Mouse (Mus musculus) ES-E14 (cell line): ENCODE results near the gene Sarnp. TPM values are rescaled to one million over a fixed set of nuclear protein-coding genes. Genes with fewer than 3 reads are reported as not detected.

Experiments used
- DNase-seq: peaks from one replicate; pipeline ENCODE4 v3.0.0-alpha.2; 2013; ENCODE audit warnings: low read depth, low spot score
- H3K27ac ChIP-seq: 2 replicates; pipeline ENCODE4 v1.5.1; 2012; ENCODE audit warnings: low read depth, mild to moderate bottlenecking, low read length, moderate library complexity, mixed read lengths; ENCODE audit not compliant: poor library complexity, insufficient read depth, severe bottlenecking
- H3K36me3 ChIP-seq: 2 replicates; pipeline ENCODE4 v1.6.1; 2012; ENCODE audit warnings: mild to moderate bottlenecking, low read length, moderate library complexity, mixed read lengths; ENCODE audit not compliant: control insufficient read depth, poor library complexity, insufficient read depth, severe bottlenecking
- H3K4me1 ChIP-seq, 2 experiments: fragments of 150-350 bp in 1 of 2; sonication (generic) in 1 of 2; 2 replicates each; pipeline ENCODE4 v1.6.1; 2012; ENCODE audit warnings: low read length in 2 of 2, mild to moderate bottlenecking in 1 of 2, mixed read lengths in 1 of 2; ENCODE audit not compliant: control insufficient read depth in 2 of 2, insufficient read depth in 2 of 2, poor library complexity in 1 of 2
- H3K4me3 ChIP-seq, 2 experiments: fragments of 150-350 bp in 1 of 2; sonication (generic) in 1 of 2; 2 replicates each; pipeline ENCODE4 v1.5.1; 2012; ENCODE audit warnings: low read length in 2 of 2, low read depth in 1 of 2, mild to moderate bottlenecking in 1 of 2, mixed read lengths in 1 of 2; ENCODE audit not compliant: insufficient read depth in 1 of 2, poor library complexity in 1 of 2, severe bottlenecking in 1 of 2
- H3K9ac ChIP-seq: 2 replicates; pipeline ENCODE4 v1.6.1; 2012; ENCODE audit warnings: low read depth, mild to moderate bottlenecking, low read length, mixed read lengths; ENCODE audit not compliant: poor library complexity, insufficient read depth, severe bottlenecking
- H3K9me3 ChIP-seq: fragments of 150-350 bp; sonication (generic); 2 replicates; pipeline ENCODE4 v1.6.1; 2012; ENCODE audit warnings: low read depth, mild to moderate bottlenecking, low read length; ENCODE audit not compliant: control insufficient read depth, insufficient read depth
- CHD2 ChIP-seq: IDR thresholded peaks from 2 replicates; pipeline ENCODE4 v1.6.1; 2014; ENCODE audit warnings: mild to moderate bottlenecking, low read depth, low read length, inconsistent platforms
- HCFC1 ChIP-seq: IDR thresholded peaks from 2 replicates; pipeline ENCODE4 v1.6.1; 2012; ENCODE audit warnings: low read length, inconsistent platforms, borderline replicate concordance; ENCODE audit not compliant: insufficient read depth
- MAFK ChIP-seq: IDR thresholded peaks from 2 replicates; pipeline ENCODE4 v1.6.1; 2014; ENCODE audit warnings: mild to moderate bottlenecking, low read depth, low read length, inconsistent platforms; ENCODE audit not compliant: insufficient read depth
- ZC3H11A ChIP-seq: IDR thresholded peaks from 2 replicates; pipeline ENCODE4 v1.6.1; 2012; ENCODE audit warnings: low read depth, mild to moderate bottlenecking, inconsistent platforms, low read length, borderline replicate concordance
- ZNF384 ChIP-seq: IDR thresholded peaks from 2 replicates; pipeline ENCODE4 v1.6.1; 2012; ENCODE audit warnings: low read depth, low read length, inconsistent platforms
- in situ Hi-C, 2 experiments: fragments of 600-800 bp; cut with MboI; formaldehyde crosslinking; loops; one replicate each; pipeline ENCODE4 v1.15.1; 2025; ENCODE audit warnings: low sequenced_read_pairs in 2 of 2, inconsistent platforms in 1 of 2; ENCODE audit not compliant: unreplicated experiment in 2 of 2
- total RNA-seq: library from RNA; depleted of rRNA; stranded (reverse); fragments of 300-350 nt; gene quantifications from 2 replicates; pipeline ENCODE4 v1.2.3, GENCODE M21; 2012; rRNA removed

The Sarnp gene
- total RNA-seq: 70.1 and 101 TPM in 2 replicates

- Histone ChIP-seq H3K4me3 (no peak within 1 kb of the TSS), H3K9me3 (no peaks in the 10 kb centered on the region), H3K4me1 (peaks cover 2% of the 10 kb centered on the region in 2 experiments; a peak in 2 of 4 replicates), H3K36me3 (peaks cover 16% of the 10 kb centered on the region), H3K9ac (no peak within 1 kb of the TSS), H3K27ac (no peak within 1 kb of the TSS)
- TF ChIP-seq ZNF384: no peak
- no peak for TF ChIP-seq CHD2
- no peak for TF ChIP-seq HCFC1
- TF ChIP-seq ZC3H11A: no peak
- TF ChIP-seq MAFK: no peak
- in situ Hi-C loops: no loop called here
- no peak for DNase-seq
Observed at GRCm38 (mm10) chr10:128817033-128817432, at the start of gene Sarnp. Sarnp (plus strand) TSS chr10:128817333.

DNA sequence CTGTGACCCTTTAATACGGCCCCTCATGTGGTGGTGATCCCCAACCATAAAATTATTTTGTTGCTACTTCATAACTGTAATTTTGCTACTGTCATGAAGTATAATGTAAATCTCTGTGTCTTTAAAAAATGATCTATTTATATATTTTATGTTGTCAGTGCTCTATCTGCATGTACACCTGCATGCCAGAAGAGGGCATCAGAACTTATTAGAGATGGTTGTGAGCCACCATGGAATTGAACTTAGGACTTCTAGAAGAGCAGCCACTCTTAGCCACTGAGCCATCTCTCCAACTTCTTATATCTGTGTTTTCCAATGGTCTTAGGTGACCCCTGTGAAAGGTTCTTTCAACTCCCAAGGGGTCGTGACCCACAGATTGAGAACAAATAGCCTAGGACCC is 44.2 kb upstream of the Sarnp start:
- Histone ChIP-seq H3K4me1 (no peaks in the 10 kb centered on the region), H3K27ac (no peak overlapping the region), H3K36me3 (no peaks in the 10 kb centered on the region), H3K9ac (no peak overlapping the region), H3K4me3 (no peak overlapping the region), H3K9me3 (no peaks in the 10 kb centered on the region)
- TF ChIP-seq CHD2 (no peak), ZC3H11A (no peak), HCFC1 (no peak), MAFK (no peak), ZNF384 (no peak)
- DNase-seq: no peak
- in situ Hi-C loops: no loop called here

- Histone ChIP-seq H3K4me1 (no peaks in the 10 kb centered on the region), H3K9me3 (no peaks in the 10 kb centered on the region), H3K9ac (no peak overlapping the region), H3K27ac (no peak overlapping the region), H3K36me3 (no peaks in the 10 kb centered on the region), H3K4me3 (no peak overlapping the region)
- peak; percentile 20 for DNase-seq
- TF ChIP-seq ZNF384 (no peak), MAFK (no peak), CHD2 (no peak), ZC3H11A (no peak), HCFC1 (no peak)
- in situ Hi-C loops: no loop called here
Observed at GRCm38 (mm10) chr10:128773685-128774084, 43.4 kb upstream of the Sarnp start.

- no peak overlapping the region for H3K27ac ChIP-seq
- H3K9me3 ChIP-seq: 0 out of 2 replicates have a peak, but pooled peaks cover under 1% of the 10 kb centered on the region
- H3K4me1 ChIP-seq: no peaks in the 10 kb centered on the region
- in situ Hi-C loops: no loop called here
- no peak overlapping the region for H3K9ac ChIP-seq
- no peaks in the 10 kb centered on the region for H3K36me3 ChIP-seq
- no peak for DNase-seq
- TF ChIP-seq ZC3H11A (no peak), ZNF384 (no peak), CHD2 (no peak), HCFC1 (no peak), MAFK (no peak)
- no peak overlapping the region for H3K4me3 ChIP-seq
Observed at GRCm38 (mm10) chr10:128778441-128778840, 38.7 kb upstream of the Sarnp start.
